Mouse (Mus musculus) layer of hippocampus, postnatal 14 days (tissue): ENCODE results near the gene Gm28230. TPM values are rescaled to one million over a fixed set of nuclear protein-coding genes. Genes with fewer than 3 reads are reported as not detected.

ENCODE experiments used
- DNase-seq, 2 experiments: peaks; one replicate each; pipeline ENCODE4 v3.0.0; 2021 to 2022; ENCODE audit warnings: low spot score in 2 of 2, mixed read lengths in 1 of 2
- microRNA-seq, 2 experiments: library from miRNA; unstranded; fragments of <30 nt; microRNA quantifications; one replicate each; pipeline ENCODE4 v1.2.0; 2021
- total RNA-seq, 2 experiments: library from RNA; stranded (reverse); gene quantifications; 2 replicates each; pipeline ENCODE4 v1.2.3; 2021

Gm28230 gene
- total RNA-seq, 2 experiments from 2014 or later, result not detected

GRCm38 (mm10) chr2:74762522-74763244 lies 36.2 kb downstream of the Gm28230 start, which contains the start of gene Hoxd1:
Gene Hoxd1, plus strand, starts transcription at chr2:74762980.
- DNase-seq, result no peak

DNA sequence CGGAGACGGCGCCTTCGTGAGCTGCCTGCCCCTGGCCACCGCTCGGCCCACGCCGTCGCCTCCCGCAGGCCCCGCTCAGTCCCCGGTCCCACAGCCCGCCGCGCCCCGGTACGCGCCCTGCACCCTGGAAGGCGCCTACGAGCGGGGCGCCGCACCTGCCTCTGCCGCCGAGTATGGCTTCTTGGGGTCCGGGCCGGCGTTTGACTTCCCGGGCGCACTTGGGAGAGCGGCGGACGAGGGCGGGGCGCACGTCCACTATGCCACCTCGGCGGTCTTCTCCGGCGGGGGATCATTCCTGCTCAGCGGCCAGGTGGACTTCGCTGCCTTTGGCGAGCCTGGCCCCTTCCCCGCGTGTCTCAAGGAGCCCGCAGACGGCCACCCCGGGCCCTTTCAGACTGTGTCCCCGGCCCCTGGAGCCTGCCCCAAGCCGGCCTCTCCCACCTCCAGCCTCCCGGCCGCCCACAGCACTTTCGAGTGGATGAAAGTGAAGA lies 36.8 kb downstream of the Gm28230 start:
- no peak for DNase-seq

GRCm38 (mm10) chr2:74763976-74764375 lies 37.4 kb downstream of the Gm28230 start:
- no peak for DNase-seq

DNA sequence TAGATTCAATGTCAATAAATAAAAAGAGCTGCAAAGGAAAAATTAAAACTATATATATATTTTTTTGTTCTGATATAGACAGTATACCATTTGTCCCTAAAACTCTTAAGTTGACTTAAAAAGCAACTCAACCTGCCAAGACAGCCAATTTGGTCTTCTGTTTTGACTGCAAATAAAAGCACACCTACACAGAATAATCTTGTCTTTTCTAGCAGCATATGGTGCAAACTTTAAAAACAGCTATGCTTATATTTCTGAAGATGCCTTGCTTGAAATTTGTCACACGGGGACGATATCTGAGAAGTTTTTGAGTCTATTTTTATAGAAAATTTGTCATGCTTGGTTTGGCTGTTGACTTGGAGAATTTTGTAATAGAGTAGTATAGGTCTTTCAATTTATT lies 47.8 kb downstream of the Gm28230 start:
- no peak for DNase-seq

- no peak for DNase-seq
Measured at GRCm38 (mm10) chr2:74777536-74778275, 51.2 kb downstream of the Gm28230 start.

- no peak for DNase-seq
Measured at GRCm38 (mm10) chr2:74781386-74781785, 54.9 kb downstream of the Gm28230 start.

GRCm38 (mm10) chr2:74795531-74795930 lies 69.0 kb downstream of the Gm28230 start:
- no peak for DNase-seq

Small RNA genes within 50 kb of the gene (microRNA-seq; reads per million reads assigned to microRNA genes)
- gene Gm44463 (0 reads per million in 2 experiments), gene Mir10b (4.5 to 39.4 reads per million in 2 experiments)

Other genes starting within 250 kb of the Gm28230 start
- 10 to 100 TPM; 52.9 to 55.9 TPM for gene Lnpk, start 147.3 kb upstream of the Gm28230 start, total RNA-seq
- not detected for gene Evx2, start 67.2 kb upstream of the Gm28230 start, total RNA-seq
- gene Hoxd13, start 58.4 kb upstream of the Gm28230 start, total RNA-seq, result not detected
- gene Hoxd12, start 51.7 kb upstream of the Gm28230 start, total RNA-seq, result not detected
- gene Hoxd11, start 47.2 kb upstream of the Gm28230 start, total RNA-seq, result not detected
- gene Hoxd10, start 34.8 kb upstream of the Gm28230 start, total RNA-seq, result not detected
- gene Hoxd9, start 29.0 kb upstream of the Gm28230 start, total RNA-seq, result not detected
- gene Hoxd8, start 22.1 kb upstream of the Gm28230 start, total RNA-seq, result not detected
- not detected for gene Hoxd3, start 14.8 kb upstream of the Gm28230 start, total RNA-seq
- gene Hoxd4, start 14.8 kb upstream of the Gm28230 start, total RNA-seq, result not detected
- gene Hoxd1, start 36.3 kb downstream of the Gm28230 start, total RNA-seq, result under 1 TPM; 0.19 to 0.23 TPM
- 10 to 100 TPM; 46.0 to 50.2 TPM for gene Mtx2, start 99.1 kb downstream of the Gm28230 start, total RNA-seq